In genomic region chr4:132509621-132510296, GRCm38 (mm10) we compare ENCODE assay signal across 7 mouse cellular contexts. TPM values are rescaled to one million over a fixed set of nuclear protein-coding genes. Genes with fewer than 3 reads are reported as not detected.
DNase-seq lines count a peak whose midpoint lies in the region; ATAC-seq lines count a peak whose summit lies in the region.

No protein-coding gene starts in this region.

- H3K4me2 ChIP-seq in hindbrain, embryonic 15.5 days, result peak overlapping the region; percentile 91

- no peaks in the 10 kb centered on the region for H3K36me3 ChIP-seq in hindbrain, embryonic 15.5 days

- peaks cover 22% of the 10 kb centered on the region for H3K4me1 ChIP-seq in hindbrain, embryonic 15.5 days (replicated peaks)

- intact Hi-C loops in left cerebral cortex, postnatal 14 days (cut with DNase I), result loop anchor here (5.0 kb wide), 2 partner anchors 87 to 217 kb away; partner anchors contain the start of gene Phactr4

- H3K9me3 ChIP-seq in hindbrain, embryonic 15.5 days, result no peaks in the 10 kb centered on the region

- H3K27ac ChIP-seq in hindbrain, embryonic 15.5 days (replicated peaks), result peak overlapping the region; percentile 75

- peak; percentile 82 for DNase-seq in adipocyte (ENCODE audit: low spot score)
- peak; percentile 49 to 65 for DNase-seq in cerebellum, postnatal 4 days (ENCODE audit: low spot score in 2 of 2)
- peak; percentile 43 to 56 for DNase-seq in frontal cortex, postnatal 36 days (ENCODE audit: low spot score in 2 of 2)
- DNase-seq in left cerebral cortex, postnatal 14 days (ENCODE audit: low spot score in 2 of 2), result peak; percentile 66 to 72
- DNase-seq in right cerebral cortex, postnatal 36 days (ENCODE audit: low spot score in 2 of 2), result peak; percentile 44 to 50

- WGBS in hindbrain, embryonic 15.5 days, result under 1% methylated on average over 51 of the region's 52 CpGs

- peaks cover 7% of the 10 kb centered on the region; the same call in 1 of the 2 replicates for H3K27me3 ChIP-seq in hindbrain, embryonic 15.5 days

- peak overlapping the region; percentile 64 for H3K9ac ChIP-seq in hindbrain, embryonic 15.5 days

- ATAC-seq in hindbrain, embryonic 15.5 days (ENCODE audit: low FRiP score, low read depth), result peak; percentile 76
- ATAC-seq in megakaryocyte progenitor cell, adult 5-6 weeks (replicated peaks; ENCODE audit: poor library complexity), result peak; percentile 6

- peak overlapping the region; percentile 53 for H3K4me3 ChIP-seq in hindbrain, embryonic 15.5 days

RNA-seq across cellular contexts. Expression of gene Sesn2, which starts 0.5 kb away (rescaled TPM):
- 11.1 and 11.5 TPM in 2 replicates for polyA plus RNA-seq in hindbrain, embryonic 15.5 days (2015; fragmentation: Nextera tagmentation; extraction: Ambion mirVana)
- total RNA-seq in left cerebral cortex, postnatal 14 days (2021), result 10 to 100 TPM; 10.8 to 12.2 TPM
- total RNA-seq in megakaryocyte progenitor cell, adult 5-6 weeks (2015), result 2.4 and 3.4 TPM in 2 replicates
- total RNA-seq in megakaryocyte progenitor cell, adult 5-6 weeks (2017), result 2.6 and 3.0 TPM in 2 replicates

RNA-seq across cellular contexts. Expression of gene Atpif1, which starts 23.7 kb away (rescaled TPM):
- 1,320 and 1,434 TPM in 2 replicates for polyA plus RNA-seq in hindbrain, embryonic 15.5 days (2015; fragmentation: Nextera tagmentation; extraction: Ambion mirVana)
- total RNA-seq in left cerebral cortex, postnatal 14 days (2021), result 100 to 1,000 TPM; 629 to 641 TPM
- total RNA-seq in megakaryocyte progenitor cell, adult 5-6 weeks (2015), result 678 and 715 TPM in 2 replicates
- total RNA-seq in megakaryocyte progenitor cell, adult 5-6 weeks (2017), result 1,407 and 1,519 TPM in 2 replicates

RNA-seq across cellular contexts. Expression of gene Dnajc8, which starts 25.6 kb away (rescaled TPM):
- polyA plus RNA-seq in hindbrain, embryonic 15.5 days (2015; fragmentation: Nextera tagmentation; extraction: Ambion mirVana), result 133 and 135 TPM in 2 replicates
- total RNA-seq in left cerebral cortex, postnatal 14 days (2021), result 10 to 100 TPM; 76.0 to 79.0 TPM
- 134 and 147 TPM in 2 replicates for total RNA-seq in megakaryocyte progenitor cell, adult 5-6 weeks (2015)
- 416 and 463 TPM in 2 replicates for total RNA-seq in megakaryocyte progenitor cell, adult 5-6 weeks (2017)

RNA-seq across cellular contexts. Expression of gene Med18, which starts 46.0 kb away (rescaled TPM):
- 14.6 and 16.1 TPM in 2 replicates for polyA plus RNA-seq in hindbrain, embryonic 15.5 days (2015; fragmentation: Nextera tagmentation; extraction: Ambion mirVana)
- total RNA-seq in left cerebral cortex, postnatal 14 days (2021), result 1 to 10 TPM; 8.0 to 8.2 TPM
- total RNA-seq in megakaryocyte progenitor cell, adult 5-6 weeks (2015), result 11.1 and 18.4 TPM in 2 replicates
- 10.9 and 16.9 TPM in 2 replicates for total RNA-seq in megakaryocyte progenitor cell, adult 5-6 weeks (2017)

RNA-seq across cellular contexts. Expression of gene Ptafr, which starts 54.1 kb away (rescaled TPM):
- 0.93 and 1.2 TPM in 2 replicates for polyA plus RNA-seq in hindbrain, embryonic 15.5 days (2015; fragmentation: Nextera tagmentation; extraction: Ambion mirVana)
- total RNA-seq in left cerebral cortex, postnatal 14 days (2021), result 1 to 10 TPM; 1.4 to 1.6 TPM
- 1.1 and 1.3 TPM in 2 replicates for total RNA-seq in megakaryocyte progenitor cell, adult 5-6 weeks (2015)
- 2.5 and 2.9 TPM in 2 replicates for total RNA-seq in megakaryocyte progenitor cell, adult 5-6 weeks (2017)

Comparison
In these comparisons a context has a peak if more than half of its experiments do, and no peak if none do; other contexts are left out.
1. Peak in every context shown above with its lines: DNase-seq, ATAC-seq, H3K4me3 ChIP-seq and H3K27ac ChIP-seq.